Mouse (Mus musculus) kidney, postnatal 0 days (tissue): Measurements from ENCODE around the gene Tcaim. TPM values are rescaled to one million over a fixed set of nuclear protein-coding genes. Genes with fewer than 3 reads are reported as not detected.

Experiments
- ATAC-seq: fragments of 200-750 bp; cut with Nextera tagmentation; replicated peaks from 2 replicates; pipeline ENCODE4 v1.8.0; 2017; ENCODE audit warnings: low read depth, moderate number of reproducible peaks, moderate TSS enrichment, moderate library complexity; ENCODE audit not compliant: low FRiP score
- DNase-seq: peaks from one replicate; pipeline ENCODE4 v3.0.0-alpha.2; 2016; ENCODE audit warnings: low spot score
- H3K27ac ChIP-seq: fragments of 300-500 bp; sonication (generic); 2 replicates; pipeline ENCODE4 v1.5.1; 2014; ENCODE audit warnings: mild to moderate bottlenecking
- H3K27me3 ChIP-seq: fragments of 300-500 bp; sonication (generic); 2 replicates; pipeline ENCODE4 v1.6.1; 2014; ENCODE audit warnings: low read length, mixed read lengths; ENCODE audit not compliant: insufficient read depth
- H3K36me3 ChIP-seq: fragments of 300-500 bp; sonication (generic); 2 replicates; pipeline ENCODE4 v1.6.1; 2014; ENCODE audit warnings: low read length, mixed read lengths; ENCODE audit not compliant: insufficient read depth
- H3K4me1 ChIP-seq: fragments of 300-500 bp; sonication (generic); replicated peaks from 2 replicates; pipeline ENCODE4 v1.6.1; 2014; ENCODE audit warnings: antibody characterized with exemption, low read length, mixed read lengths; ENCODE audit not compliant: insufficient read depth
- H3K4me2 ChIP-seq: fragments of 300-500 bp; sonication (generic); 2 replicates; pipeline ENCODE4 v1.6.1; 2014; ENCODE audit warnings: mild to moderate bottlenecking, low read length, moderate library complexity, mixed read lengths
- H3K4me3 ChIP-seq: fragments of 300-500 bp; sonication (generic); replicated peaks from 2 replicates; pipeline ENCODE4 v1.5.1; 2014; ENCODE audit warnings: low read depth, low read length
- H3K9ac ChIP-seq: fragments of 300-500 bp; sonication (generic); 2 replicates; pipeline ENCODE4 v1.6.1; 2014; ENCODE audit warnings: low read depth, low read length
- H3K9me3 ChIP-seq: fragments of 300-500 bp; sonication (generic); replicated peaks from 2 replicates; pipeline ENCODE4 v1.6.1; 2016; ENCODE audit warnings: low read length, inconsistent platforms, mixed read lengths
- CTCF ChIP-seq: IDR thresholded peaks from 2 replicates; pipeline ENCODE4 v1.5.1; 2016; ENCODE audit warnings: antibody characterized with exemption, low read depth, mild to moderate bottlenecking, moderate library complexity
- WGBS: fragments of 180-500 bp; shearing (Covaris S2); extraction: QIAGEN DNeasy Blood & Tissue Kit; methylation state at CpG from one replicate; pipeline ENCODE4 v1.1.7; 2014; 5-methylcytosine and 5-hydroxymethylcytosine counted together
- polyA plus RNA-seq: library from polyadenylated mRNA; unstranded; fragments of >200 nt; fragmentation: Nextera tagmentation; extraction: Ambion mirVana; gene quantifications from 2 replicates; pipeline ENCODE4 v1.2.1, GENCODE M21; 2015

Gene Tcaim
- polyA plus RNA-seq: 5.9 and 6.0 TPM in 2 replicates

DNA sequence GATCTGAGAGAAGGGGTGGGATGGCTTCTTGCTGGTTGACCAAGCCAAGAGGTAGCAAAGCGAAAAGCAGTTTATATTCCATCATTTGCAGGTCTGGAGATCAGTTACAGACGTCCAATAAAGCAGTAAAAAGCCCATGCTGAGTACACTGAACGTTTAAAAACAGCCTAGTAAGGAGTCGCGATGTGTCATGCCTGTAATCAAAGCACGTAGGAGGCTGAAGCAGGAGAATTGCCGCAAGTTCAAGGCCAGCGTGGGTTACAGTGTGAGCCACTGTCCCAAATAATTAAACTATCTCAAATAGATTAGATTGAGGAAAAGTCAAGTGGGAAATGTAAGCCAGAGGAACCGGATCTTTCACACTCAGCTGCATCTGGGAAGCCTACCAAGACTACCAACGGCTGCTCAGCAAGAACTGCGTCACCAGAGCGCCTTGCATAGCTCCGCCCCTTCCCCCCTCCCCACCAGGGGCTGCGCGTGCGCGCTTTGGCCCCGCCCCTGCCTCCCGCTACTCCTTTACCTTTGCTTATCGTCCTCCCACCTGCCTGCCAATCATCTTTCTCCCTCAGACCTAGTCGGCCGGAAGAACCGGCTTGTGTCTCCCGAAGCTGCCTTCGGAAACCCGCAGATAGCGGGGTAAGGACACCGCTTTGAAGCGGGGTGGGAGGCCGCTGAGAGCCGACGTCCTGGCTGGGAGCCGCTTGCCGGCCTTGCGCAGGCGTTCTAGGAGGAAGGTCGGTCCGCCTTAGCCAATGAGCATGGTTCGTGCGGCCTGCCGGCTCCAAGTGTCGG, at the start of gene Tcaim:
Gene Tcaim, plus strand, starts transcription at position 487 of the 792 bp plus-strand sequence.
- Histone ChIP-seq H3K36me3 (no peaks in the 10 kb centered on the region), H3K4me2 (peak within 1 kb of the TSS; percentile 72), H3K9ac (peak within 1 kb of the TSS; percentile 67), H3K4me1 (no peaks in the 10 kb centered on the region), H3K9me3 (no peaks in the 10 kb centered on the region), H3K27ac (peak within 1 kb of the TSS; percentile 89), H3K27me3 (no peaks in the 10 kb centered on the region), H3K4me3 (peak within 1 kb of the TSS; percentile 58)
- WGBS: 6% methylated on average over 42 of the region's 42 CpGs
- ATAC-seq (peak; percentile 97), DNase-seq (peak; percentile 94)
- no peak for TF ChIP-seq CTCF

DNA sequence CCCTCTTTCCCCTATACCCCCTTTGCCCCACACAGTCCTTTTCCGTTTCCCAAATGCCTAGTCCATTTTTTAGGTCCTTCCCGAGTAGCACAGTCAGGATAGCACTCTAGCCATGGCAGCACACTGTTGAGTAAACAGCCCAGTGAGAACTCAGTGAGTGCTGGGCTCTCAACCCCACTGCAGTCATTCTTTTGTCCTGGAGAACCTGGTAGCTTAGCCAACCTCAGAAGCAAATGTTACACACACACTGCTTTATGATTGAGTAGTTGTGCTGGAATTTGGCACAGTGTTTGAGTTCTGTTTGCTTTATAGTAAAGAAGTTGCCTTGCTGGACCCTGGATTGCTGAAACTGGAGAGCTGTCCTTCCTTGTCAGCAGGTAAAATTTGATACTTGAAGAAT, 47.7 kb upstream of the Tcaim start:
- Histone ChIP-seq H3K9me3 (no peaks in the 10 kb centered on the region), H3K27me3 (no peaks in the 10 kb centered on the region), H3K4me1 (no peaks in the 10 kb centered on the region), H3K9ac (no peak overlapping the region), H3K27ac (no peak overlapping the region), H3K36me3 (no peaks in the 10 kb centered on the region), H3K4me2 (no peak overlapping the region), H3K4me3 (no peak overlapping the region)
- ATAC-seq: no peak
- no peak for TF ChIP-seq CTCF
- WGBS: 58% methylated on average over 2 of the region's 2 CpGs
- DNase-seq: no peak

DNA sequence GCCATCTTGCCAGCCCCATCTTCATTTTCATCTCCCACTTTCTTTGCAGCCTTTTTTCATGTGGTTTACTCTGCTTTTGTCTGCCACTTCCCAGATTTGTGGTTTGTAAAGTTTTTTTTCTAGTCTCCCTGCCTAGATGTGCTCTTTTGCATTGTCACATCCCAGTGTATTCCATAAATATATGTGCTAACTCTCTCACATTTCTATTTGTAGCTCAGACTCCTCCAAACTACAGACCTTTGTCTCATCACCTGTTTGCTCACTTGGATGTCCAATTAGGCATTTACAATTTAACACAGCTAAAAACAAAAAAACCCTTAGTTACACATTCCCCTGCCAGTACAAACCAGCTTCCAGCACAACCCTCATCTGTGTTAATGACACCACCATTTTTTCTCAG, 45.2 kb upstream of the Tcaim start:
- Histone ChIP-seq H3K9ac (no peak overlapping the region), H3K4me3 (no peak overlapping the region), H3K27me3 (no peaks in the 10 kb centered on the region), H3K27ac (no peak overlapping the region), H3K4me2 (no peak overlapping the region), H3K36me3 (no peaks in the 10 kb centered on the region), H3K4me1 (no peaks in the 10 kb centered on the region), H3K9me3 (no peaks in the 10 kb centered on the region)
- TF ChIP-seq CTCF: no peak
- ATAC-seq: no peak
- no peak for DNase-seq

DNA sequence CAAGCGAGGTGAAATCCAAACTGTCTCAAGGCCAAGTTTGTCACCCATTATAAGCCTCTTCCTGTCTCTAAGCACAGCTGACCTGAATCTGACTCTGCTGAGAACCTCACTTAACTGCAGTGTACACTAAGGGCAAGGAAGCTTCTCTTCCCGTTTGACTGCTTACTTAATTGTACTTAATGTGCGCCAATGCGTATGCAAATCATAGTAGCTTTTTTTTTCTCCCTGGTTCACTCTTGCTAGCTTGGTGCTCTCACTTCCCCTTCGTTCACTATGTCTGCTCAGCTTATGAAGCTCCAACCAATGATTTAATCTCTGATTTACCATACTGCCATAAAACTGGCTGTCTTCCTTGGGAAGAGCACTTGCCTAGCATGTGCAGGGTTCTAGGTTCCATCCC, 20.1 kb upstream of the Tcaim start:
- no peak for ATAC-seq
- Histone ChIP-seq H3K9ac (no peak overlapping the region), H3K27me3 (no peaks in the 10 kb centered on the region), H3K4me1 (no peaks in the 10 kb centered on the region), H3K4me3 (no peak overlapping the region), H3K9me3 (no peaks in the 10 kb centered on the region), H3K27ac (no peak overlapping the region), H3K36me3 (no peaks in the 10 kb centered on the region), H3K4me2 (no peak overlapping the region)
- no peak for DNase-seq
- 67% methylated on average over 5 of the region's 5 CpGs for WGBS
- TF ChIP-seq CTCF: no peak

DNA sequence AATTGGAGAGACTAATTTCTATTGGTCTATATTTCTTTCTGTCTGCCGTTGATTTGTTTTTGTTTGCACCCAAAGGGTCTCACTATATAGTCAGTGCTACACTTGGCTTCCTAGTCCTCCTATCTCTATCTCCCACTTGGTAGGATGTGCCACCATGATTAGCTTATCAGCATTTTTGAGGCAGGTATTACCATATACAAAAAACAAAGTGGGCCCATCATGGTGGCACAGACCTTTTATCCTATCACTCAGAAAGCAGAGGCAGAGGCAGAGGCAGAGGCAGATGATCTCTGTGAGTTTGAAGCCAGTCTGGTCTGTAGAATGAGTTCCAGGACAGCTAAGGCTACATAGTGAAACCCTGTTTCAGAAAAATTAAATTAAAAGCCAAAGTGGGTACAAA, 18.8 kb upstream of the Tcaim start:
- no peak for TF ChIP-seq CTCF
- 91% methylated on average over 1 of the region's 1 CpGs for WGBS
- Histone ChIP-seq H3K4me1 (no peaks in the 10 kb centered on the region), H3K27me3 (no peaks in the 10 kb centered on the region), H3K9ac (no peak overlapping the region), H3K4me3 (no peak overlapping the region), H3K27ac (no peak overlapping the region), H3K9me3 (no peaks in the 10 kb centered on the region), H3K36me3 (no peaks in the 10 kb centered on the region), H3K4me2 (no peak overlapping the region)
- DNase-seq (no peak), ATAC-seq (no peak)

DNA sequence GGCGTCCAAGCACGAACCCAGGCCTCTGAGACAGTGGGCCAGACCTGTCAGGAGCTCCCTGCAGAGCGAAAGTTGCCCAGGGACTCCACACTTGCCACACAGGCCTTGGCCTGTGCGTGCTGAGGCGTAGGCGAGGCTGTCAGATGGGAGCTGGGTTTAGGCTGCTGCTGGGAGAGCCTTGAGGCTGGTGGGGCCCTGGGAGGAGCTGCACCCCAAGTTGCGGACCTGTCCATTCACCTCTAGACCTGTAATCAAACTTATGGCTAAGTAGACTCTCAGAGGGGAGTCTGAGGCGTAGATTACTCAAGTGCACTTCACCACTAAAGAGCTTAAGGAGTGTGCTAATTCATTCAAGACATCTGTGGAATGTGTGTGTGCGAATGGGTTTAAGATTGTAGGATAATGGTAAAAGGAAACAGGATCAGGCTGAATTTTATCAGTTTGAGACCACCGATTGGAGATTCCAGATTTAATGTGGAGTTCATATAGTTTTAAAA, 554 bp downstream of the Tcaim start:
- peak overlapping the region; percentile 67 for H3K9ac ChIP-seq
- H3K27me3 ChIP-seq: no peaks in the 10 kb centered on the region
- DNase-seq (peak; percentile 28), ATAC-seq (no peak)
- no peak for TF ChIP-seq CTCF
- no peaks in the 10 kb centered on the region for H3K36me3 ChIP-seq
- no peaks in the 10 kb centered on the region for H3K4me1 ChIP-seq
- peak overlapping the region; percentile 58 for H3K4me3 ChIP-seq
- 9% methylated on average over 10 of the region's 10 CpGs for WGBS
- peak overlapping the region; percentile 72 for H3K4me2 ChIP-seq
- H3K9me3 ChIP-seq: no peaks in the 10 kb centered on the region
- H3K27ac ChIP-seq: peak overlapping the region; percentile 89
